Mouse (Mus musculus) thymus, postnatal 14 days (tissue): Measurements from ENCODE around the gene Bbip1.
"Not testable (repeated sequence)": the region's sequence is repeated elsewhere in the genome, so short reads cannot be mapped to it uniquely, and the experiment has no call there.

Source experiments
- DNase-seq: peaks from one replicate; pipeline ENCODE4 v3.0.0; 2021

Bbip1 gene

DNA sequence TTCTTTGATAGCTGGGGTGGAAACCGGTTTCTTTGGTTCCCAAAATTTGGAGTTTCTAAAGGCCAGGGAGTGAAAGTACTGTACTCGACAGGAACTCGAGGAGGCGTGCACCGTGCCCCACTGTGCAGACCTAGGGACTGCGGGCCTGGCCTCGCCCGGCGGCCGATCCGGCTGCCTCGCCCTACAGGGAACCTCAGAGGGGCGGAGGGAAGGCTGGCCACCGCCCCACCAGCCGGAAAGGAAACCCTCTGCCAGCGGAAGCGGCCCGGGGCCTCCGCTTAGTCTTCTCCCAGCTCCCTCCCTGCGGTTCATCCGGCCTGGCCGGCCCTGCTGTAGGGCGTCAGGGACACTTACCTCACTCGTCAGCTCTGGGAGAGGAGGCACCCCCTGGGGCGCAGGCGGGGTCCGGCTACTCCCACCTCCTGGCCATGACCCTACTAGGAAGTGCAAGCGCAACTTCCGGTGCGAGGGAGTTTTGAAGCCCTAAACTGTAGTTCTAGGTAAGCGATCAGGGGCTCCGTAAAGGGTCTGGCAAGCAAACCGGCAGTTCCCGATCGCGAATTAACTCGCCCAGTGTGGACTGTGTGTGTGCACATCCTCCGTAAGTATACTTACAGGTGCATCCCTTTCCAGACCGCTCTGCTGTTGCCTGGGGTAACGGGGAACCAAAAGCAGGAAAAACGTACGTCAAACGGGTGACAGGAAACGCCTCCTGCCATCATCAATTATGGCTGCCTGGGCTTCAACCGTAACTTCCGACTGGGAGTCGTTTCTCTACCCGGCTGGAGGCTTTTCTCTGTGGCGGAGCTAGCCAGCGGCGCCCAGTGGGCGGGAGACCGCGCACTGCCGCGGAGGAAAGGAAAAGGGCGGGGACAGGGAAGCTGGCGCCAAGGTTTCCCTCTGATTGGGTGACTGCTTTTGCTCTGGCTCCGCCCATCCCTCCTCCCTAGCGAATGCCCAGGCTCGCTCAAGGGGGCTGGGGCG lies at the start of gene Bbip1, which contains the start of gene Shoc2:
Bbip1 (minus strand) TSS at position 826 of the 984 bp plus-strand sequence.
Shoc2 (plus strand) TSS at position 505 of the 984 bp plus-strand sequence.
- peak; percentile 99 for DNase-seq

DNA sequence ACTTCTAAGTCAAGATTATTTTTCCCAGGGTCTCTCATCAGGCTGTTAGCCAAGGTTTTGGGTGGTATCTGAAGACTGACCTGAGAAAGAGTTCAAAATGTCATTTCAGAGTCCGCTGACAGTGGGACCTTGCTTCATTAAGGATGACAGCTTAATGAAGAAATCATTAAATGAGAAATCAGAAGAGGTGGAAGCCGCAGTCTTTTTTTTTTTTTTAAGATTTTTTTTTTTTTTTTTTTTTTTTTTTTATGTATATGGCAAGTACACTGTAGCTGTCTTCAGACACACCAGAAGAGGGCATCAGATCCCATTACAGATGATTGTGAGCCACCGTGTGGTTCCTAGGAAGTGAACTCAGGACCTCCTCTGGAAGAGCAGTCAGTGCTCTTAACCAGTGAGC lies 49.4 kb upstream of the Bbip1 start:
- DNase-seq = no peak

DNA sequence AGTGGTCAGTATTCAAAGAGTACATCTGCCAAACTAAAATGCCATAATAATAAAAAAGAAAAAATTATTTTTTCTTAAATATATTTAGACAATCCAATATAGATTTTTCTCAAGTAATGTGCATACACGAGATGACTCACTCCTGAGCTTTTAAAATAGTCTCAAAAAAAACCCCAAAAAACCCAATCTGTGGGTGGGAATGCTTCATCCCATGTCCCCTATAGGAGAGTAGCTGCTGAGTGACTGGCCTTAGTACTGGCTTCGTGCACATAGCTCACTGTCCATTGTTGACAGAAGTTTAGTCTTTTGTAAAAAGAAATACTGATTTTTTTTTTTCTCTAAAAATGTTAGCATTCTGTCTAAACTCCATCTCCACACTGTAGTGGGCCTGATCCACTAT lies 46.1 kb upstream of the Bbip1 start:
- DNase-seq = no peak

- no peak for DNase-seq
Observed at GRCm38 (mm10) chr19:53984628-53985027, 40.2 kb upstream of the Bbip1 start.

GRCm38 (mm10) chr19:53983336-53983735 lies 38.9 kb upstream of the Bbip1 start:
- DNase-seq = peak; percentile 23

- DNase-seq = no peak
Observed at GRCm38 (mm10) chr19:53982041-53982440, 37.6 kb upstream of the Bbip1 start.

DNA sequence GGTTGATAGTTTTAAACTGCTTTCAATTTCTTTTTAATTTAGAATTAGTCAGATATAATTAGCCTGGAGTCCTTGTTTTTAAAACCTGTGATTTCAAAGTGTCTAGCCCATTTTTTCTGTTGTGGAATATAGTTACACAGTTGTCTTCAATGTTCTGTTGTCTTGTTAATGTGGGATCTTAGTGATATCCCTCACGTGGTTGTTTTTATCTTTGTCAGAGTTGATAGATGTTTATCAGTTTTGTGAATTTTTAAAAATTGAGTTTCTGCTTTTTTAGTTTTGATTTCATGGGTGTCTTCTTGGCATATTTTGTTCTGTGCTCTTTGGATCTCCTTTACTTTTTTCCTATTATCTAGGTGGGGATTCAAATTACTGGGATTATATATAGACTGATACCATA lies 29.2 kb upstream of the Bbip1 start:
- DNase-seq = no peak

DNA sequence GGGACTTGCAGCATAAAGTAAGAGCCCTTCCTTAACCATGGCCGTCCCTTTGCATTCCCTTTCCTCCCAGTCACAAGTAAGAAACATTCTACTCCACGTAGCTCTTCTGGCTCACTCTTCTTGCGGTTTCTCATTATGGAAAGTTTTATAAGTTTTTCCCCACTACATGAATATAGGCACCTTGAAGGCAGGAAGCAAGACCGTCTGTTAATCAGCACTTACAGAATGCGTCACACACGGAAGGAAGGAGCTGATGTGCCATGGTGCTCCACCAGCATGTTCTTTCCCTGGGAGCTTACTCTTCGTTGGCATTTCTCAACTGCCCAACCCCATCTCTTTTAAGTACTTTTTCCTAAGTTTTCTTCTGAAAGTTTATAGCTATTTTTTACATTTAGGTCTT lies 27.5 kb upstream of the Bbip1 start:
- no peak for DNase-seq

DNA sequence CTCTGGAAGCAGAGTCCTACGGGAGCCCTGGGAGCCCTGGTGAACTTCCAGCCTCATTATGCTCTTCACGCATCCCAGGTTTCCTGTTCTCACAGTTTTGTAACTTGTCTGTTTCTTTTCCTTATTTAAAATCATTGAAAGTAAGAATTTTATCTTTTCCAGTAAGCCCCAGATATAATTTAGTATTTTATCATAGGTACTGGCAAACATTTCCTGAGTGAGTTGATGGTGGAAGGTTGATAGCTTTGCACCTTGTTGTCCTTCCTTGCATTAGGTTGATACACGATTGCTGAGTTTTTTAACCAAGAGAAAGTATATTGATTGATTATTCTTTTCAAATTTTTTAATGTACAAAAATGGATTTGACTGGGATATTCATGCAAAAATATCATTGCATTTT lies 24.8 kb upstream of the Bbip1 start:
- no peak for DNase-seq

DNA sequence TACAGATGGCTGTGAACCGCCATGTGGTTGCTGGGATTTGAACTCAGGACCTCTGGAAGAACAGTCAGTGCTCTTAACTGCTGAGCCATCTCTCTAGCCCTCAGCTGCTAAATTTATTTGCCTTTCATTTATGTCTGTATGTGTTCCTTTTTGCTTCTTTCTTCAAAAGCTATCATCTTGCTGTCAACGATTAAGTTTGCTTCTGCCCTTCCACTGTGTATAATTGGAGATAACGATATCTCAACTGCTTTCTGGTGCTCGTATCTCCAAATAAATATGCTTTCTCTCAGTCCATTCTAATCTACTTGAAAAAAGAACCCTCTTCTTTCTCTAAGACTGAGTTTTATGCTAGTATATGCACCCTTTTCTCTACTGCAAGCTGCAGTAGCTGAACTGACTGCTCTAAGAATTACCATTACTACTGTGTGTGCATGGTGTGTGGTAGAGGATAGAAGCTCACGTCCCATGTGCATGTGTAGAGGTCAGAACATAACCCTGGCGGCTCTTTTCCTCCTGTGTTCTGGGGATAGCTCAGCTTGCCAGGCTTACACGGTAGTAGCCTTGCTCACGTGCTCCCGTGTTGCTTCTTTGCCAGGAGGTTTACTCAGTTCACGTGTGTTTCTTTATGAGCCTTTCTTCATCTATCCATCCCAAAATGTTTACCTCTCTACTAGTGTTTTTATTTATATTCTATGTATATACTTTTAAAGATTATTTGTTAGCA lies 20.6 kb upstream of the Bbip1 start:
- no peak for DNase-seq

DNA sequence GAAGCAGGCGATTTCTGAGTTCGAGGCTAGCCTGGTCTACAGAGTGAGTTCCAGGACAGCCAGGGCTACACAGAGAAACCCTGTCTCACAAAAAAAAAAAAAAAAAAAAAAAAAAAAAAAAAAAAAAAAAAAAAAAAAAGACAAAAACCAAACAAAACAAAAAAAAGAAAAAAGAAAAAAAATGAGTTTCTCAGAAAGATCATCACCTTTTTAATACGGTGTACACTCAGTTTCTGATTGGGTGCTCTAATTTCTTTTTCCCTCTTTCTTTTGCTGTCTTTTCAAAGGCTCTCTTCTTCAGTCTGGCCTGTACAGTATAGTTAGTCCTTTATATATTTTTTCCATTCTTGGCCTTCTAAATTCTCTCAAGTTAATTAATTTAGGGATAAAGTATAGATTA lies 19.9 kb upstream of the Bbip1 start:
- not testable (repeated sequence) for DNase-seq

GRCm38 (mm10) chr19:53962511-53962910 lies 18.1 kb upstream of the Bbip1 start:
- no peak for DNase-seq

GRCm38 (mm10) chr19:53957513-53957912 lies 13.1 kb upstream of the Bbip1 start:
- DNase-seq = no peak

DNA sequence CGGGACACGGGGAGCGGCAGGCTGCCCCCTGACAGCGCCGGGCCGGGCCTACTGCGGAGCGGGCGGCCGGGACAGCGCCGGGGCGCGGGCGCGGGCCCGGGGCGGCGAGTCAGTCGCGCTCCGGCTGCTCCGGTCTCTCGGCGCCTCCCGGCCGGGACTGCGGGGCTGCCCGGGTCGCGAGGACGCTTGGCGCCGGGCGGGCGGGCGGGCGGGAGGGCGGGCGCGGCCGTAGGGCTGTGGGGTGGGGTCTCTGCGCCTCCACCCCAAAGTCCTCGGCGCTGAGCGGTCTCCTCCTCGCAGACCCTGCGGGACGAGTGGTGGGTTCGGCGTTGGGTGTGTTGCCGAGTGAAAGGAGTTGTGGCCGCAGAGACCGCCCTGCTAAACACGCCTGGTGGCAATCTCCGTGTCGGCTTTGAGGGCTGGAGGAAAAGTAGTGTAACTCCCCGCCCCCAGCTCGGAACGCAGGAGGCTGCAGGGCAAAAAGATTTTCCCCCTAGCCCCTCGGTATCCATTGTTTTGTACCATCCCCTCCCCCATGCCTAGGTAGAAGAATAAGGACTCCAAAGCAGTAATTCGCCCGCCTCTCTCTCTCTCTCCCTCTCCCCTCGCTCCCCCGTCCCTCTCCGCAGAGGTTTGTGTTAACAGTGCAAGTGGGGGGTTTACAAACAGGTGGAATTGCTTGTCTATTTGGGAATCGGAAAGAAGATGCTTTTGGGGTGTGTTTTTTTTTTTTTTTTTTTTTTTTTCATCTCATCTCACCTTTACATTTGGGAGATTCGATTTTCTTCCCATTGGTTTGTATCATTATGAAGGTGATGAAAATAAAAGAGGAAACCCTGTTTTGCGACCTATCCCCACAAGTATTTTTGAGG lies 980 bp upstream of the Bbip1 start:
- peak; percentile 58 for DNase-seq

DNA sequence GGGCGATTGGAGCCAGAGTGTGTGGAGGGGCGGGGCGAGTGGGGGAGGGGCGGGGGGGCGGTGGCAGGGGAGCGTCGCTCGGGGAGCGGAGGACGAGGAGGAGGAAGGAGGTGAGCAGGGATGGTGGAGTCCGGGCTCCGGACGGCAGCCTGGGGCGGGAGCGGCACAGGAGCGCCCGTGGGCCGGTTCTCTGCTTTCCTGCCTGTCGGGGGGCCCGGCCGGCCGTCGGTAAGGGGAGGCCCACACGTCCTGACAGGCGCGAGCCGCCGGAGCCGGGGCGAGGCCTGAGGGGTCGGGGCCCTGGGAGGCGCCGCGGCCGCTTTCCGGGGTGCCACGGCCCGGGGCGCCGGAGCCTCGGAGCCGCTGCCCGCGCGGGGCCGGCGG lies 351 bp upstream of the Bbip1 start:
- no peak for DNase-seq

- DNase-seq = no peak
Observed at GRCm38 (mm10) chr19:53942342-53942741, 2.1 kb downstream of the Bbip1 start.

DNA sequence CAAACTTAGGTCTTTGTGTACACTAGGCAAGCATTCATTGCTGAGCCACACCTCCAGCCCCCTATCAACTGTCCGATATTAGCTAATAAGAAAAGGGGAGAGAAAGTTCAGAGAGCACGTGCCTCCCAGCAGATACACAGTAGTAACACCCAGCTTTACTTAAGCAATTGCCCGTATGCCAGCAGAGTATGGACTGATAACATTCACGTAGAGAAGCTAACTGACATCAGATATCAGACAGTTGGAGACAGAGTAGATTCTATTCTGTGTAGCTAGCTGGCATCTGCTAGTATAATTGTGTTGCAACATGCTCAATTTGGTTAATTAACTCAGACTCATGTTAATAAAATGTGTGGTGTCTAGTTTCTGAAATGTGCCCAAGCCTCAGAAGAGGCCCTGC lies 3.3 kb downstream of the Bbip1 start:
- no peak for DNase-seq

DNA sequence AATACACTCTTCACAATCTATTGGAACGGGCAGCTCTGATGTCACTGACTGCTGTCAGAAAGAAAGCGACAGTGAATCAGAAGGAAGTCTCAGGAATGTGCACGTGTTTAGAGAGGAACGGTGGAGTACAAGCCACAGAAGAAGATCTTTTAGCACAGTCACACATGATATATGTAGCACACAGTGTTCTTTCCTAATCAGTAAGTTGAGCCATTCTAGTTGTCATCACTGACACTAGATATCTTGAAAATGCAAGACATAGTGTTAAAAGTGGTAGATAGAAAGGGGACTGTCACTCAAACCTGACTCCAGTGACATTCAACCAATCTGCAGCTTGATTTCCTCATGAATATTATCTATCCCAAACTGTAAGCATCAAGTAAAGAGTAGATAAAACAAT lies 5.0 kb downstream of the Bbip1 start:
- no peak for DNase-seq

DNA sequence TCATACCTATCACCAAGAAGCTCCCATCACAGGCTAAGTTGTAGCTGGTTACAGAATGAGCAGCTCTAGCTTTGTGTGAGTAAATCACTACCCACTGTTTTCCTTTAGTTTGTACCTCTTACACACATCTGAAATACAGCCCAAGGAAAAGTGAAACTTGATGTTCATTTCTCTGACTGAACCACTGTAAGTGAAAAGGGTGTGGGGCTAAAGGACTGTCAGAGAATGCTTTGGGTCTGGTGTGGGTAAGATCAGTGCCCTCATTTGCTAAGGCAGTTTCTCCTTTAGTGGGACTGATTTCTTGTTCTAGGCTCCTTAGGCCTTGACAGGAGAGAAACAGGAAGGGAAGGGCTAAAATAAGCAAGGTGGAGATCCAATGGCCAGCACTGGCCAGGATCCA lies 10.4 kb downstream of the Bbip1 start:
- no peak for DNase-seq

DNA sequence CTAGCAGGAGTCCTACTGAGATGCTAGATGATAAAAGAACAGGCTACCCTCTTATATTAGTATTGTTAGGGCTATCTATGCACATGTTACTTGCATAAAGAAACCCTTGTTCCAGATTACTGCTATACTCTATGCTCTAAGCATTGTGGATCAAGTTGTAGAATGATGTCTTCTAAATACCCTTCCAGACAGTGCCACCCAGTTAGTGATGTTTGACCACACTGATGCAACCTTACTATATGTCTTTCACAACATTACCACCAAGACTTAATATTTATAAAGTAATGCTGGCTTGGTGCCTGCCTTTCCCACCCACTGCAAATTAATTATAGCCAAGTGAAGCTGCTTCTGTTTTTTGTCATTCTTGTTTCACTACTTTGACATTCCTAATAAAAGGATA lies 11.4 kb downstream of the Bbip1 start:
- no peak for DNase-seq

DNA sequence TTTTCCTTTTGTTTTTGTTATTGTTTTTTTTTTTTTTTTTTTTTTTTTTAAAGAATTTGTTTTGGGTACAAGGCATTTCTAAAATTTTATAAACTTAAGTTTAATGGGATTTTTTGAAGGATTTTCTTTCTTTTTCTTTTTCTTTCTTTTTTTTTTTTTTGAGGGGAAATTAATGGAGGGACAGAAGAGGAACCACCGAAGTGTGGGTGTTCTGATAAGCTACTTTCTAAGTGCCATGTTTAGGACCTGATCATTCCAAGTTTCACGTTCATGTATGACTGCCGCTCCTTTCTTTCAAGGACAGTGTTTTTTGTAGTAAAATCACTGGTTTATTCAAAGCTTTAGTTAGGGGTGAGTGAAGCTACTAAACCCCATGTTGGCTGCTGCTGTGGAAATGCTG lies 15.2 kb downstream of the Bbip1 start:
- no peak for DNase-seq

DNA sequence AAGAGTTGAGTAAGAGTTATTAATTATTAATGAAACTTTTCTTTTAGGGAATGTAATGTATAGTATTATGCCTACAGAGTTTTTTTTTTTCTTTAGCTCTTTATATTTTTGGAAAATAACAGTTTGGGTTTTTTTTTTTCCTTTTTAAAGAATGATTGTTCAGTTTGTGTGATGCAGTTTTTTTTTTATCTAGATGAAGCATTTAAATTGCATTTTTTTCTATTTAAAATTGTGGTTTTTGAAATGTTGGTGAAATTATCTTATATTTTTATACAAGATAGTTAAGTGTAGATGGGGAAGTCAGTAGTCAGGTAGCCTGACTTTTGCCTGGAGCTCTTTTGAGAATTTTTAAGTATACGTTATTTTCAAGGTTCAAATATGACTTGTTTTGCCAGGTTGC lies 17.7 kb downstream of the Bbip1 start:
- no peak for DNase-seq

DNA sequence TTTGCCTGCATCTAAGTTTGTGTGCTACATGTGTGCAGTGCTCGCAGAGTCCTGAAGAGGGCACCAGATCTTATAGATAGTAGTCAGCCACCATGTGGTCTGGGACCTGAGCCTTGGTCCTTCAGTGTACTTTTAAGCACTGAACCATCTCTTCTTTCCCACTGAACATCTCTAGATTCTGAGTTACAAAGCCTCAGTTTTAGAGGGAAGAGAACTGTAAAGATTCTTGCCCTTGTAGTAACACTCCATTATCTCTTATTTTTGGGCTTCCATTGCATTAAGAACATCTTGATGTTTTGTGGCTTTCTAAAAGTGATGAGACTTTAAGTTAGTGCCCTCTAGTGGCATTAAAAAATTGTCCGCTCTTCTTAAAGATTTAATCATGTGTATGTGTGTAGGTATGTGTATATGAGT lies 19.1 kb downstream of the Bbip1 start:
- peak; percentile 61 for DNase-seq
